8 mouse cellular contexts compared by ENCODE assay signal in genomic region chr9:80164611-80165474, GRCm38 (mm10). TPM values are rescaled to one million over a fixed set of nuclear protein-coding genes. Genes with fewer than 3 reads are reported as not detected.
A peak's percentile ranks its signal among the peaks of the same experiment; 100 is the strongest.
DNase-seq lines count a peak whose midpoint lies in the region; ATAC-seq and TF ChIP-seq lines count a peak whose summit lies in the region.

Gene Myo6 (plus strand): TSS chr9:80165031.

- peak within 1 kb of the TSS; percentile 68 for H3K4me3 ChIP-seq in cortical plate, adult 2 months (ENCODE audit: insufficient read depth, low read length)
- peak within 1 kb of the TSS; percentile 76 for H3K4me3 ChIP-seq in hindbrain, postnatal 0 days (ENCODE audit: low read length)
- peak within 1 kb of the TSS; percentile 100 for H3K4me3 ChIP-seq in left cerebral cortex, adult 2 months
- H3K4me3 ChIP-seq in macrophage (ENCODE audit: inconsistent target) = peak within 1 kb of the TSS; percentile 9; the same call in 1 of the 2 replicates

- intact Hi-C loops in left cerebral cortex, adult 2 months (cut with DNase I) = loop anchor here (5.0 kb wide), 1 partner anchor 37 kb away; no protein-coding TSS in a partner anchor

- H3K4me1 ChIP-seq in cortical plate, adult 2 months (ENCODE audit: control insufficient read depth, insufficient read depth, low read length) = peaks cover 2% of the 10 kb centered on the region; the same call in 1 of the 2 replicates
- 0 out of 2 replicates have a peak, but pooled peaks cover 4% of the 10 kb centered on the region for H3K4me1 ChIP-seq in hindbrain, postnatal 0 days (ENCODE audit: insufficient read depth, low read length)

- peak within 1 kb of the TSS; percentile 92 for H3K27ac ChIP-seq in cortical plate, adult 2 months (ENCODE audit: insufficient read depth, low read length)
- peak within 1 kb of the TSS; percentile 77 for H3K27ac ChIP-seq in hindbrain, postnatal 0 days
- H3K27ac ChIP-seq in left cerebral cortex, adult 2 months = peak within 1 kb of the TSS; percentile 91
- H3K27ac ChIP-seq in macrophage = no peak within 1 kb of the TSS

- TF ChIP-seq CTCF in cortical plate, adult 2 months (IDR thresholded peaks at IDR 0.05; ENCODE audit: extremely low read depth, insufficient read depth, low read length) = no peak
- no peak for TF ChIP-seq CTCF in hindbrain, postnatal 0 days (IDR thresholded peaks at IDR 0.05; ENCODE audit: low read depth)
- TF ChIP-seq CTCF in left cerebral cortex, adult 2 months (IDR thresholded peaks at IDR 0.05) = no peak

- peak within 1 kb of the TSS; percentile 75 for H3K9ac ChIP-seq in hindbrain, postnatal 0 days (replicated peaks; ENCODE audit: low read length)

- no peaks in the 10 kb centered on the region for H3K9me3 ChIP-seq in hindbrain, postnatal 0 days (ENCODE audit: low read length)

- no peaks in the 10 kb centered on the region for H3K79me2 ChIP-seq in macrophage (ENCODE audit: inconsistent target)

- H3K4me2 ChIP-seq in hindbrain, postnatal 0 days (ENCODE audit: low read depth, low read length) = peak within 1 kb of the TSS; percentile 62

- peak; percentile 89 for TF ChIP-seq POLR2A in cortical plate, adult 2 months (IDR thresholded peaks at IDR 0.05; ENCODE audit: extremely low read depth, insufficient read depth, low read length)

- WGBS in hindbrain, postnatal 0 days = under 1% methylated on average over 67 of the region's 69 CpGs
- WGBS in macrophage (ENCODE audit: missing documents) = 1% methylated on average over 69 of the region's 69 CpGs

- DNase-seq in adipocyte (ENCODE audit: low spot score) = peak; percentile 89
- DNase-seq in gastrocnemius, adult 8-10 months (ENCODE audit: low spot score in 2 of 2) = peak; percentile 86 to 90
- peak; percentile 95 for DNase-seq in hindbrain, postnatal 0 days (ENCODE audit: low spot score)
- peak; percentile 93 to 94 for DNase-seq in left cerebral cortex, adult 2 months (ENCODE audit: extremely low spot score in 1 of 2, low spot score in 2 of 2)
- peak; percentile 89 for DNase-seq in retina, postnatal 7 days (ENCODE audit: low read depth, low spot score)
- DNase-seq in urinary bladder, adult 18-20 months (ENCODE audit: low spot score in 2 of 2) = peak; percentile 91 to 94

- peak; percentile 99 for ATAC-seq in hindbrain, postnatal 0 days

- H3K36me3 ChIP-seq in hindbrain, postnatal 0 days (ENCODE audit: insufficient read depth, low read length) = no peaks in the 10 kb centered on the region
- H3K36me3 ChIP-seq in macrophage (ENCODE audit: inconsistent target) = no peaks in the 10 kb centered on the region

- H3K27me3 ChIP-seq in hindbrain, postnatal 0 days (ENCODE audit: insufficient read depth, low read length) = no peaks in the 10 kb centered on the region

RNA-seq across cellular contexts. Expression of gene Myo6, which starts in this region (rescaled TPM):
- 48.9 and 54.7 TPM in 2 replicates for polyA plus RNA-seq in cortical plate, adult 2 months (2012; rRNA removed)
- 10 to 100 TPM in 1 of 4 experiments, 1 to 10 TPM in 3; 5.2 to 10.1 (median 7.6) TPM for total RNA-seq in gastrocnemius, adult 8-10 months (2022)
- total RNA-seq in hindbrain, postnatal 0 days (2014; rRNA removed) = 48.4 and 53.6 TPM in 2 replicates
- polyA plus RNA-seq in hindbrain, postnatal 0 days (2015; fragmentation: Nextera tagmentation; extraction: Ambion mirVana) = 32.6 and 35.9 TPM in 2 replicates
- 10 to 100 TPM; 65.0 to 67.0 TPM for total RNA-seq in left cerebral cortex, adult 2 months (2021)
- total RNA-seq in macrophage (2018; cell fraction: chromatin; rRNA removed) = 1 to 10 TPM in 17 of 26 experiments, under 1 TPM in 9; 0.33 to 4.6 (median 1.2) TPM
- total RNA-seq in macrophage (2018; cell fraction: cytosol; rRNA removed) = 1 to 10 TPM in 1 of 26 experiments, under 1 TPM in 25; 0.06 to 1.0 (median 0.23) TPM
- total RNA-seq in macrophage (2018; cell fraction: nucleus; rRNA removed) = 1 to 10 TPM in 6 of 26 experiments, under 1 TPM in 19, not detected in 1; 0.12 to 2.0 (median 0.64) TPM
- 0.26 to 0.75 TPM (median 0.40 TPM) in 3 replicates for polyA plus RNA-seq in macrophage (2018)

Comparison
In these comparisons a context has a peak if more than half of its experiments do, and no peak if none do; other contexts are left out.
1. RNA of gene Myo6 (polyA plus RNA-seq): 48.9 to 54.7 TPM in cortical plate, adult 2 months and 32.6 to 35.9 TPM in hindbrain, postnatal 0 days; 0.26 to 0.75 TPM in macrophage; every median in the first group is over 10 times any median in the second.
2. H3K4me3 ChIP-seq: peak in every context shown above with its lines; median percentile 100 in left cerebral cortex, adult 2 months; 76 in hindbrain, postnatal 0 days; 68 in cortical plate, adult 2 months; 9 in macrophage.
3. Peak in every context shown above with its lines, with median percentiles within 50 percentile points of each other: DNase-seq.